Mouse (Mus musculus) kidney, embryonic 16.5 days (tissue): ENCODE results near the gene Foxn3. TPM values are rescaled to one million over a fixed set of nuclear protein-coding genes. Genes with fewer than 3 reads are reported as not detected.

Experiments
- ATAC-seq: fragments of 200-750 bp; cut with Nextera tagmentation; 2 replicates; pipeline ENCODE4 v1.8.0; 2017; ENCODE audit warnings: moderate TSS enrichment; ENCODE audit not compliant: low FRiP score, low TSS enrichment
- H3K27ac ChIP-seq: fragments of 300-500 bp; sonication (generic); 2 replicates; pipeline ENCODE4 v1.5.1; 2014; ENCODE audit warnings: low read length
- H3K27me3 ChIP-seq: fragments of 300-500 bp; sonication (generic); 2 replicates; pipeline ENCODE4 v1.6.1; 2014; ENCODE audit warnings: low read length, control low read depth, mixed read lengths; ENCODE audit not compliant: insufficient read depth
- H3K36me3 ChIP-seq: fragments of 300-500 bp; sonication (generic); 2 replicates; pipeline ENCODE4 v1.6.1; 2014; ENCODE audit warnings: low read length, control low read depth, mixed read lengths; ENCODE audit not compliant: insufficient read depth
- H3K4me1 ChIP-seq: fragments of 300-500 bp; sonication (generic); 2 replicates; pipeline ENCODE4 v1.6.1; 2014; ENCODE audit warnings: low read length, control low read depth, mixed read lengths; ENCODE audit not compliant: insufficient read depth
- H3K4me2 ChIP-seq: fragments of 300-500 bp; sonication (generic); replicated peaks from 2 replicates; pipeline ENCODE4 v1.6.1; 2014; ENCODE audit warnings: low read depth, low read length
- H3K4me3 ChIP-seq: fragments of 300-500 bp; sonication (generic); 2 replicates; pipeline ENCODE4 v1.5.1; 2014; ENCODE audit warnings: mild to moderate bottlenecking, low read length
- H3K9ac ChIP-seq: fragments of 300-500 bp; sonication (generic); replicated peaks from 2 replicates; pipeline ENCODE4 v1.6.1; 2014; ENCODE audit warnings: low read length
- H3K9me3 ChIP-seq: fragments of 300-500 bp; sonication (generic); 2 replicates; pipeline ENCODE4 v1.6.1; 2016; ENCODE audit warnings: low read length, control low read depth
- WGBS: fragments of 180-500 bp; shearing (Covaris S2); extraction: QIAGEN DNeasy Blood & Tissue Kit; methylation state at CpG from one replicate; pipeline ENCODE4 v1.1.7; 2014; 5-methylcytosine and 5-hydroxymethylcytosine counted together
- polyA plus RNA-seq: library from polyadenylated mRNA; unstranded; fragments of >200 nt; fragmentation: Nextera tagmentation; extraction: Ambion mirVana; gene quantifications from 2 replicates; pipeline ENCODE4 v1.2.1, GENCODE M21; 2015

Gene Foxn3
- polyA plus RNA-seq, 1 experiment from 2014 or later: 54.0 TPM

- H3K9ac ChIP-seq: no peak overlapping the region
- no peak overlapping the region for H3K4me3 ChIP-seq
- H3K36me3 ChIP-seq: no peaks in the 10 kb centered on the region
- H3K27ac ChIP-seq: no peak overlapping the region
- no peaks in the 10 kb centered on the region for H3K27me3 ChIP-seq
- ATAC-seq: no peak
- H3K9me3 ChIP-seq: peaks cover 3% of the 10 kb centered on the region; the same call in 1 of the 2 replicates
- peaks cover 11% of the 10 kb centered on the region; the same call in 1 of the 2 replicates for H3K4me1 ChIP-seq
- no peak overlapping the region for H3K4me2 ChIP-seq
- 85% methylated on average over 4 of the region's 4 CpGs for WGBS
Measured at GRCm38 (mm10) chr12:99489001-99489592, 74.3 kb downstream of the Foxn3 start.

DNA sequence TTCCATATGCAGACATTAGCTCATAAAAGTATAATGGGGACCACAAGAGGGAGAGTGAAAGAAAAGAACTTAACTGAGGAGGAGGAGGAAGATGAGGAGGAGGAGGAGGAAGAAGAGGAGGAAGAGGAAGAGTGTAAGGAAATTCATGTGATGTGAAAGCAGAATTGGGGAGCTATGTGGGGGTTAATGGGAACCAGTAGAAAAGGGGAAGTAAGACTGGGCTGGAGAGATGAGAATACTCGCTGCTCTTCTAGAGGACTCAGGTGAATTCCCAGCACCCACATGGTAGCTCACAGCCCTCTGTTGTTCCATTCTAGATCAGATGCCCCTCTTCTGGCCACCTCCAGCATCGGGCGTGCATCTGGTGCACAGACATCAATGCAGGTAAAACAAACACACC is 83.0 kb downstream of the Foxn3 start:
- Histone ChIP-seq H3K4me2 (no peak overlapping the region), H3K27ac (no peak overlapping the region), H3K27me3 (no peaks in the 10 kb centered on the region), H3K9me3 (0 out of 2 replicates have a peak, but pooled peaks cover 3% of the 10 kb centered on the region), H3K4me3 (no peak overlapping the region), H3K4me1 (no peaks in the 10 kb centered on the region), H3K9ac (no peak overlapping the region), H3K36me3 (no peaks in the 10 kb centered on the region)
- ATAC-seq: no peak
- 81% methylated on average over 3 of the region's 3 CpGs for WGBS

GRCm38 (mm10) chr12:99474176-99474575 is 89.2 kb downstream of the Foxn3 start:
- Histone ChIP-seq H3K36me3 (no peaks in the 10 kb centered on the region), H3K27me3 (no peaks in the 10 kb centered on the region), H3K9me3 (0 out of 2 replicates have a peak, but pooled peaks cover 3% of the 10 kb centered on the region), H3K4me1 (no peaks in the 10 kb centered on the region), H3K4me3 (no peak overlapping the region), H3K27ac (no peak overlapping the region), H3K9ac (no peak overlapping the region), H3K4me2 (no peak overlapping the region)
- 43% methylated on average over 5 of the region's 5 CpGs for WGBS
- no peak for ATAC-seq

- Histone ChIP-seq H3K4me2 (no peak overlapping the region), H3K4me3 (no peak overlapping the region), H3K27me3 (no peaks in the 10 kb centered on the region), H3K36me3 (no peaks in the 10 kb centered on the region), H3K9ac (no peak overlapping the region), H3K9me3 (0 out of 2 replicates have a peak, but pooled peaks cover 3% of the 10 kb centered on the region), H3K4me1 (0 out of 2 replicates have a peak, but pooled peaks cover 3% of the 10 kb centered on the region), H3K27ac (no peak overlapping the region)
- WGBS: 70% methylated on average over 10 of the region's 10 CpGs
- no peak for ATAC-seq
Measured at GRCm38 (mm10) chr12:99473406-99474133, 89.8 kb downstream of the Foxn3 start.

- Histone ChIP-seq H3K27me3 (no peaks in the 10 kb centered on the region), H3K9ac (no peak overlapping the region), H3K36me3 (no peaks in the 10 kb centered on the region), H3K4me3 (no peak overlapping the region), H3K4me2 (no peak overlapping the region), H3K4me1 (peaks cover 13% of the 10 kb centered on the region), H3K27ac (no peak overlapping the region), H3K9me3 (0 out of 2 replicates have a peak, but pooled peaks cover 3% of the 10 kb centered on the region)
- 72% methylated on average over 7 of the region's 7 CpGs for WGBS
- no peak for ATAC-seq
Measured at GRCm38 (mm10) chr12:99471431-99471830, 92.0 kb downstream of the Foxn3 start.

GRCm38 (mm10) chr12:99467884-99468311 is 95.5 kb downstream of the Foxn3 start:
- peaks cover 13% of the 10 kb centered on the region for H3K4me1 ChIP-seq
- no peak overlapping the region for H3K9ac ChIP-seq
- WGBS: 50% methylated on average over 15 of the region's 15 CpGs
- no peaks in the 10 kb centered on the region for H3K9me3 ChIP-seq
- H3K4me3 ChIP-seq: no peak overlapping the region
- ATAC-seq: peak; percentile 66
- no peaks in the 10 kb centered on the region for H3K27me3 ChIP-seq
- H3K27ac ChIP-seq: no peak overlapping the region
- no peaks in the 10 kb centered on the region for H3K36me3 ChIP-seq
- peak overlapping the region; percentile 33 for H3K4me2 ChIP-seq

- no peak for ATAC-seq
- no peaks in the 10 kb centered on the region for H3K36me3 ChIP-seq
- no peaks in the 10 kb centered on the region for H3K9me3 ChIP-seq
- no peaks in the 10 kb centered on the region for H3K27me3 ChIP-seq
- H3K4me3 ChIP-seq: no peak overlapping the region
- no peak overlapping the region for H3K9ac ChIP-seq
- no peak overlapping the region for H3K27ac ChIP-seq
- H3K4me2 ChIP-seq: no peak overlapping the region
- 79% methylated on average over 12 of the region's 12 CpGs for WGBS
- peaks cover 13% of the 10 kb centered on the region for H3K4me1 ChIP-seq
Measured at GRCm38 (mm10) chr12:99467256-99467883, 96.0 kb downstream of the Foxn3 start.

GRCm38 (mm10) chr12:99466426-99466825 is 97.0 kb downstream of the Foxn3 start:
- H3K27ac ChIP-seq: no peak overlapping the region
- H3K27me3 ChIP-seq: no peaks in the 10 kb centered on the region
- H3K4me1 ChIP-seq: peaks cover 13% of the 10 kb centered on the region
- no peak for ATAC-seq
- no peak overlapping the region for H3K9ac ChIP-seq
- H3K4me2 ChIP-seq: no peak overlapping the region
- no peaks in the 10 kb centered on the region for H3K36me3 ChIP-seq
- H3K9me3 ChIP-seq: no peaks in the 10 kb centered on the region
- 83% methylated on average over 5 of the region's 5 CpGs for whole genome bisulfite sequencing
- no peak overlapping the region for H3K4me3 ChIP-seq

- Histone ChIP-seq H3K27ac (no peak overlapping the region), H3K4me3 (no peak overlapping the region), H3K27me3 (no peaks in the 10 kb centered on the region), H3K36me3 (no peaks in the 10 kb centered on the region), H3K9me3 (no peaks in the 10 kb centered on the region), H3K9ac (no peak overlapping the region), H3K4me1 (peaks cover 13% of the 10 kb centered on the region), H3K4me2 (no peak overlapping the region)
- 74% methylated on average over 5 of the region's 5 CpGs for WGBS
- ATAC-seq: no peak
Measured at GRCm38 (mm10) chr12:99464291-99464690, 99.1 kb downstream of the Foxn3 start.

GRCm38 (mm10) chr12:99462846-99463245 is 100.5 kb downstream of the Foxn3 start:
- Histone ChIP-seq H3K9me3 (no peaks in the 10 kb centered on the region), H3K36me3 (no peaks in the 10 kb centered on the region), H3K4me3 (no peak overlapping the region), H3K27me3 (no peaks in the 10 kb centered on the region), H3K27ac (no peak overlapping the region), H3K4me1 (peaks cover 4% of the 10 kb centered on the region; the same call in 1 of the 2 replicates), H3K4me2 (no peak overlapping the region), H3K9ac (no peak overlapping the region)
- no peak for ATAC-seq
- WGBS: 94% methylated on average over 1 of the region's 1 CpGs
